Mouse (Mus musculus): ENCODE measurements at regions not wholly inside any gene's neighbourhood (a gene's known extent, or its start where the extent isn't known, plus 50 kb on each side); places are given as distances from the start of the nearest gene placed in this dataset.

DNA sequence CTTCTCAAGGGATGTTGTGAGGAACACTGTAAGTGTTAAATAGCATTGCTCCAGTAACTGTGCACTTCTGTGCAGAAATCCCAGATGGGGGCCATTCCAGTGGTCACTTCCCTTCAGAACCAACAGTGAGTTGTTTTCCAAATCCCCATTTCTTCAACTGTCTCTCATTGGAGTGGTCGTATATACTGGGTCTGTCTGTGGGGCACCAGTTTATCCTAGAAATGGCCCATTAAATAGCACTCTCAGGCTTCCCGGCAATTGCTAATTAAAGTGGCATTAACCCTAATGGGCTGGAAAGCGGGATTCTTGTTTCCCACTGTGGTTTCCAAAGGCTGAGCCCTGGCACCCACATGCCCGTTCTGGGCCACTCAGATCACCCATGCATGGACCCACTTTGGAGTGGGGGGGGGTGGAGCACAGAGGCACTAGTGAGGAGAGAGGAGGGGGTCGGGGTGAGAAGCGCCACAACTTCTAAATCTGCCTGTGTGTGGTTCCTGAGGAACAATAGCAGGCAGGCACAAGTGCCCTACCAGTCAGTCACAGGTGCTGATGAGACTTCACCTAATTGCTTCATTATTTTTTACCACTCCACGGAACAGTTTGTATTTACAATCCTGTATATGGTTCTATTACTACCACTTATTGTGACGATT, 78.1 kb downstream of the Fam204a start:
- DNase-seq (ENCODE audit: low spot score in 2 of 2), result no peak

DNA sequence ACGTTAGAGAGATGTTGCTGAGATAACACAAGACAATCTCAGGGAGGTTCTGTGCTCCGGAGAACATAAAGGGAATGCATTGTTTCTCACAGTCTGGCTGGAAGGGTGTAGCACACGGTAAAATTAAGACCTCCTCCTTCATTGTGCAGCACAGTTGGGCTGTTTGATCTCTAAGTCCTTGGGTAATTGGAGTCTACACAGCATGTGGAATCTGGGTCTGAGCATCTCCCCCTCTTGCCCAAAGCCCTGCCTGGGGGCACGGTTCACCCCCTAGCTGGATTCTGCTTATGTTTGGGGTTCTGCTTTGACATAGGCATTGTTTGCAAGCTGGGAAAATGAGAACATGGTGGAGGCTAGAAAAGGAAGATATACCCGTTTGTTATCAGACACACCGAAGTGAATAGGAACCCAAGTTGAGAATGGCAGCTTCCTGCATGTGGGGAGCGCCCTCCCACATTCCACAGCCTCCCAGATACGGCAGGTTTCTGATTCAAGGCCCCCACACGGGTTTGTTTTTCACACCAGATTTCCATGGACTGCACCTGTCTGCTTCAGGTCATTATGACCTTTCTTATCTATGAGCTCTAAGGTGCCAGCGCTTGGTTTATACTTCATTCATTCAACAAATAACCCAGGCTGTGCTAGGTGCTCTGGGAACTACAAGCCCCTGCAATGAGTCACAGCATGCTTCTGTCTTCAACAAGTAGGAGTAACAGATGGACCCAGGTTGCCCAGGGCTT, 79.9 kb downstream of the Fam204a start:
- DNase-seq (ENCODE audit: low spot score in 2 of 2), result no peak

DNA sequence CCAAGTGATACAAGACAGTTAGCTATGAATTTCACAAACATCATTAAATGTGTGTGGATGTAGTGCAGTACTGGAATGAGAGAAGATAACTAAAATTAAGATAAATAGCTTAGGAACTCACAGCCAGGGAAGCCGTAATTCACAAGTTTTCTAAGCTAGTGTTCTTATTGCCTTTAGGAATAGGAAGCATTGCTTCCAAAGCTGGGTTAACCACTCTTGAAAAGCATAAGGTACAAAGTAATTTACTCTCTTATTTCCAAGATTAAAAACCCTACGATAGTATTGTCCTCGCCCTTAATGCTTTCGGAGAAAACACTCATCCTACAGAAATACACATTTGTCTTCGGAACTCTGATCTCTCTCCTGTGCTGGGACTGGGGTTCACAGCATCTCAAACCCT, 81.3 kb downstream of the Fam204a start:
- no peak for DNase-seq (ENCODE audit: low spot score in 2 of 2)

DNA sequence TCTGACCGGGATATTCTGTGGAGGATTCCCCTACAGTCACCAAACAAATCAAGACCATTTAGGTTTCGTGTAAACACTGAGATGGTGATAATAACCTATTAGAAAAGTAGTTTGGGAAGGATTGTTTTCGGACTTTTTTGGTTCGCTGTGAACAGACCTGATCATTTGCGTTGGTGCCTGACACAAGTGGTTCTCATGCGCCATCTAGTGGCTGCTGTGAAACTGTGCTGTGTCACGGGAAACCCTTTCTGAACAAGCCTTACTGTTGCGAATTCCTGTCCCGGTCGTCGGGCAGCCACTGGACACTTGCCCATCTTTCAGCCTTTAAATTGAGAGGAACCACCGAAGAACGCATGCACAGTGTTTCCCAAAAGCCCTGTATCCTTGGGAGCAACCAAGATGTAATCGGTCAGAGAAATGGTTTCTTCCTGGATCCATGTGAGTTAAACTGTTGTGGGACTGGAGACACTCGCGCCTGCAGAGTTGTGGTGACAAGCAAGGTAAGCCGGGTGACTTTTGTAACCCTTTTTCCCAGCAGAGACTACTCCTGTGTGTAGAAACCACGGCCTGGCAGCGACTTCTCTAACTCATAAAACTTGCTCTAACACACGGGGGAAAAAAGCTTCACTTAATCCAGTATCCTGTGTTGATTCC, 82.0 kb downstream of the Fam204a start:
- peak; percentile 46 to 82 for DNase-seq (ENCODE audit: low spot score in 2 of 2)

DNA sequence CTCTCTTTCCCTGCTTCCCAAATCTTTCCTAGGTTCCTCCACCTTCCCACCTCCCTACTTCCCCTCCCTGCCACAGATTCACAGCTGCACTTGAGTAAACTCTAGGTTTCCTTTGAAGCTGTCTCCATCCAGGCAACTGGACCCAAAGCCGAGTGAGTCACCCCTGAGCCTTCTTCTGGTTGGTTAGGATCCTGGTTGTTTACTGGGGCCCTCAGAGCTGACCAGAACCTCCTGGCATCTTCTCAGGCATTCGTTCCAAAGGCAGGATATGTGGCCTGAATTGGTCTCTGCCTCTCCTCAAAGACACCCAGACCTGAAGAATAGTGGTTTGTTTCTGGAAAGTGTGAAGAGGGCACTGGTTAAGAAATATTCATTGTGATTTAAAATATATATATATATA, 87.6 kb downstream of the Fam204a start:
- DNase-seq (ENCODE audit: low spot score in 2 of 2), result no peak

DNA sequence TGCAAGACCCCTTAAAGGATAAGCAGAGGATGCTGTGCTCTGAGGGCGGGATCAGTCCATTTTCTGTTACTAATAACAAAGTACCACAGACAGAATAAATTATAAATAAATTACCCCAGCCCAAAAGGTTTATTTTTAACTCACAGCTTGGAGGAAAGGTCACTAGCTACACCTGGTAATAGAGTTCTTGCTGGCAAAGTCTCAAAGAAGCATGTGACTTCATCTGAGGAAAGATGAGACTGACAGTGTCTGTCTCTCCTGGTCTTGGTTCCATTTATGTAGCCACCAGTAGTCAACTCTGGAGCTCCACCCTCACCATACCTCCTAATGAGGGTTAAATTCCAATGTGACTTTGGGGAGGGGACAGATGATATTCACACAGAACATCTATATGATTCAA, 90.0 kb downstream of the Fam204a start:
- no peak for DNase-seq (ENCODE audit: low spot score in 2 of 2)

DNA sequence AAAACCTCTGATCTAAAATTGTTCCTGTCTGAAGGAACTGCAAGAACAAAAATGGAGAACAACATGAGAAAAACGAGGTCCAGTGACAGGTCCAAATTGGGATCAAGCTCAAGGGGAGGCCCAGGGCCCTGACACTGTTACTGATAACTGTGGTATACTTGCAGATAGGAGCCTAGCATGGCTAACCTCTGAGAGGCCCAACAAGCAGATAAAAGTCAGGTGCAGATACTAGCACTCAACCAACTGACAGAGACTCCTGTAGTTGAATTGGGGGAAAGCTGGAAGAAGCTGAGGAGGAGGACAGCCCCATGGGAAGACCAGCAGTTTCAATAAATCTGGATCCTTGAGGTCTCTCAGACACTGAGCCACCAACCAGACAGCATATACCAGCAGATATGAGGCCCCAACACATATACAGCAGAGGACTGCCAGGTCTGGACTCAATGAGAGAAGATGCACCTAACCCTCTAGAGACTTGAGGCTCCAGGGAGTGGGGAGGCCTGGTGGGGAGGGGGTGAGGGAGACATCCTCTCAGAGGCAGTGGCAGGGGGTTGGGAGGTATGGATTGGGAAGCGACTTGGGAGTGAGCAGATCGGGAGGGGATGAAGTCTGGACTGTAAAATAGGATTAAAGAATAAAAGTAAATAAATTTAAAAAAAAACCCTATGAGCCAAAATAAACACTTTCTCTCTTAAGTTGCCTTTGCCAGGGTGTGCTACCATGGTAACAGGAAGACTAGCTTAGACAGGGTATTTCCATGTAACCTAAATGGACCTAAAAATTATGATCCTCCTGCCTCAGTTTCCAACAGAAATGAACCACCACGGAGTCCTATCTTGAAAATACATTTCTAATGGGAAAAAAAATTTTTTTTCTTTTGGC, 91.8 kb downstream of the Fam204a start:
- no peak for DNase-seq (ENCODE audit: low spot score in 2 of 2)

DNA sequence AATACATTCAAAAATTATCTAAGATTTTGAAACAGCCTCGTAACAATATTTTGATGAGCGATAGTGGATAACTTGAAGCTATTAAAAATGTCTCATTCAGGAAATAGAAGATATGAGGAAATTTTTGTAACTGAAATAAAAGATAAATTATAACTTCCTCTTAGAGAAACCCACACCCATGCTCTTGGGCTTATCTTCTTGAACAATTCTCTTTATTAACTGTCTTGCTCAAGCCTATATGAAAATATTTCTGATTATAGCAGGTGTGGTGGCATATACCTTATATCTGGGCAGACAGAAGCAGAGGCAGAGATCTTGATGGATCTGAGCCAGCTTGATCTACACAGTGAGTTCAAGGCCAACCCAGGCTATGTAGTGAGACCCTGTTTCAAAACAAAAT, 96.9 kb downstream of the Fam204a start:
- no peak for DNase-seq (ENCODE audit: low spot score in 2 of 2)

DNA sequence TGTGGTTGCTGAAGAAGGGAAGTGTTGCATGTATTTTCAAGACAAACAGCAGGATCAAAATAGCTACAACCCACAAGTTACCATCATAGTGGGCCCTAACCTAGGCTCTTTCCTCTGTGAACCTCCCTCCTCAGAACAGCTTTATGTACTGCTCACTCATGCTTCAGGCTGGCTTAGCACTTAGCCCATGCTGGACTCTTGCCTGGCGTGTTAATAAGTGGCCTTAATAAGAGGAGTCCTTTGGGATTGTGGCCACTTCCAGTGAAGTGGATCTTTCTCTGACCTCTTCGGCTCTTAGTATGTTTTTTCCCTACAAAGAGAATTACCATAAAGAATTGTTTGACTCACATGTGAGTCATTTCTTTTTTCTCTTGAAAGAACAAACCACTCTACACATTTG, 101.9 kb downstream of the Fam204a start:
- no peak for DNase-seq (ENCODE audit: low spot score in 2 of 2)

DNA sequence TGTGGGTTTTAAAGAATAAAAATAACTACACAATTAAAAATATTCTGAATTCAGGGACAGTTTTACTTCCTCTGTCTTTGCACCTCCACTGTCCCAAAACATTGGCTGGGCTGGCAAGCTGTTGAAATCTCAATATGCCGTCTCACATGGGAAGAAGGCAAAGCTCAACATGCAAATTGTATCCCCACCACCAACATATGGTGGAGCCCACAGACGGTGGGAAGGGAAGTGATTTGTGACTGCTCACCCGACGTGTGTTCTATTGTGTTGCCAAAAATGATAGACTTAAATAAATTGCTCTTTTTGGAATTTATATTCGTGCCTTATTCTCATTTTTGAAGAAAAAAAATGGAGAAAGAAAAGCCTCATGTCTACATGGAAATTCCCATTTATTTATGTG, 105.6 kb downstream of the Fam204a start:
- DNase-seq (ENCODE audit: low spot score in 2 of 2), result no peak

DNA sequence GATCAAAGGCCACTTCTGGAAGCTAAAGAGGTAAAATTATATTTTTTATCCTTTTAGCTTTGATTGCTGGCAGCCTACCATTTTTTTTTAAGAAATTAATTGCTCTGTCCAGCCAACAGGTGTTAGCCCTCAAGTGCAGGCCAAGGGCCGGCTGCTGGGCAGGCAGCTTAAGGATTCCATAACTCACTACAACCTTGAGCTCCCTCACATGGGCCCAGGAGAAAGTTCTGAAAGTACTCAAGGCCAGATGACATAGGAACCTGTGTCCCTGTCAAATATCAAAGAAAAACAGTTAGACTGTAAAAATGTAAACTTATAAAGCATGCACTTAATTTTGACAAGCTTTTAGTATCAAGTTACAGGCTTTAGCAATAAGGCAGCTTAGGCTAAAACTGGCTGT, 107.5 kb downstream of the Fam204a start:
- no peak for DNase-seq (ENCODE audit: low spot score in 2 of 2)

DNA sequence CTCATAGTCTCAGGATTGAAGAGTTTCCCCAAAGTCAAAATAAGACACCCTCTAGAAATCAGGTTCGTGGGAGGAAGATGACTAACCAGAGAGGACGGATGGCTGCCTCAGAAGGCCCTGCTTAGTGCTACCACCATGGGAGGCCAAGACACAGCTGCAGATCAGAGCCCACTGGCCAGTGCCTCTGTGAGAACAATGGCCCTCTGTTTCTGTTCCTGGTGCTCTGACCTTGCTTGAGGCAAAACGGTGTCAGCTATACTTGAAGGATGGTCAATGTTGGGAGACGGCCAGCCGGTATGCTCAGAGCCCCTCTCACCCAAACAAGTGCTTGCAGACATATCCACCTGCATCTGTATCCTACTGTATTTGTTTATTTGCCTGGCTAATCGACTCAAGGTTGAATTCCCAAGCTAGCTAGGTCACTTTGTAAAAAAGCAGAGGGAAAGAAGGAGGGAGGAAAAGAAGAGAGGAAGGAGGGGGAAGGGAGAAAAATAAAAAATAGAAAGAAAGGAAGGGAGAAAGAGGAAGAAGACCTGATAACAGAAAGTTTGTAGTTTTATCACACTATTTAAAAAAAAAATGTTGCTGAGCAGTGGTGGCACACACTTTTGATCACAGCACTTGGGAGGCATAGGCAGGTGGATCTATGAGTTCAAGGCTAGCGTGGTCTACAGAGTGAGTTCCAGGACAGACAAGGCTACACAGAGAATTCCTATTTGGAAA, 112.7 kb downstream of the Fam204a start:
- no peak for DNase-seq (ENCODE audit: low spot score in 2 of 2)

DNA sequence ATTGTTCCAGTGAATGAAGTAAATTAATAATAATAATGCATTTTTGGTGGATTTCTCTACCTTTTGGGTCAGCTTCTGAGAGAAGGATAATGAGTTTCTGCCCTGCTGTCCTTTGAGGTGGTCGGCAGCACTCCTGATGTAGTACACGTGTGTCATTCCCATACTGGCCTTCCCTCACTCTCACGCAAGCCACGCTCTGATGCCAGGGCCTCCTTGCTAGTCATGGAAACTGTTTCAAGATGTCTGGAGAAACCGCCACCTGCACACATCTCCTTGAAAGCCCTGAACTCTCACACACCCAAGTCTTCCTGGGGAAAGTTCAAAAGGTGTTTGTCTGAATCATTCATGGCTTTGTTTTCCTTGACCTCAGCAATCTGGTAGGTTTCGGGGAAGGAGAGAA, 116.2 kb downstream of the Fam204a start:
- no peak for DNase-seq (ENCODE audit: low spot score in 2 of 2)

DNA sequence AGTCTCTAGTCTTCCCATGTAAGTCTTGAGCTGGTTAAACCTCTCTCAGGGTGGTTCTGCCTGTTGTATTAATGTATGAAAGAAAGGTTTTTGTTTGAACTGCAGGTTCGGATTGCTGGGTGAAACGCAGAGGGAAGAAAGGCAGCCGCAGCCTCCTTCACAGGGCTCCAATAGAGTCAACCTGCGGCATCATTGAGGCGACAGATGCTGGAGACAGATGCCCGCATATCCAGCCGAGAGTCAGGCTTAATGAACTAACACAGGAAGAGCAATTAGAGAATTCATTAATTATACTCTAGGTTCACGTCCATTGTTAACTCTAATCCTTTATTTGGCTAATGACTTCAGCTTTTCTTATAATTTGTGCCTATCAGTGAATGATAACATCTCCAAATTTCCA, 117.0 kb downstream of the Fam204a start:
- DNase-seq (ENCODE audit: low spot score in 2 of 2), result no peak

DNA sequence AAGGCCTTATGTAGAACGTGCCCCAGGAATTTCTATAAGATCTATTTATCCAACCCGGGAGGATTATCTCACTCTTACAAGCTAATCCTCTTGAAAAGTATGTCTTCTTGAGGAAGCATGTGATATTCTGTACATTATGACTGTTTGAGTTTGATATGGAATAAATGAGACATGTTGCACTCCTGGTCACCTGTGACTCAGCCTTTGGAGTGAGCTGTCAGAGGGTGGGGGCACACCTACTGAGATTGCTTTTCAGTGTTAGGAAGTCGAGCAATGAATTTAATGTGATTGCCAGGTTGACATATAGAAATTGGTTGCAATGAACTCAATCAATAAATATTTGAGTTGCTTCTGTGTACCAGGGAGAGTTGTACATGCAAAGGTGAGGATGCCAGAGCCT, 128.6 kb downstream of the Fam204a start:
- no peak for DNase-seq (ENCODE audit: low spot score in 2 of 2)

DNA sequence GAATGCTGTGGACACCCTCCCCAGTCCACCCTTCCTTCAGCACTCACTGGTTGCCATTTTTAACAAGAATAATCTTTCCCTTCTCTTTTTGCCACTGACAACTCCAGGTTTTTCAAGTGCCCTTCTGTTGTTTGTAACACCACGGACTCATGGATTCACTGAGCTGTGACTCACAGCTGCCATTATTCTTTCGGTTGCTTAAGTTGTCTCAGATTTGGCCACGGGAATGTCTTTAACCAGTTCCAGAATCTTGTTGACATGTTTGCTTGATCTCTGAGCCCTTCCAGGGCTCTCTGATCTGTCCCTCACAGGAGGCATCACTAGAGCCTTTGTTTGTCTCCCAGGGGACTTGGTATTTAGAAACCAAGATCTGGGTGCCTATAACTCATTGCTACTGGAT, 131.5 kb upstream of the Rab11fip2 start:
- DNase-seq (ENCODE audit: low spot score in 2 of 2), result no peak

DNA sequence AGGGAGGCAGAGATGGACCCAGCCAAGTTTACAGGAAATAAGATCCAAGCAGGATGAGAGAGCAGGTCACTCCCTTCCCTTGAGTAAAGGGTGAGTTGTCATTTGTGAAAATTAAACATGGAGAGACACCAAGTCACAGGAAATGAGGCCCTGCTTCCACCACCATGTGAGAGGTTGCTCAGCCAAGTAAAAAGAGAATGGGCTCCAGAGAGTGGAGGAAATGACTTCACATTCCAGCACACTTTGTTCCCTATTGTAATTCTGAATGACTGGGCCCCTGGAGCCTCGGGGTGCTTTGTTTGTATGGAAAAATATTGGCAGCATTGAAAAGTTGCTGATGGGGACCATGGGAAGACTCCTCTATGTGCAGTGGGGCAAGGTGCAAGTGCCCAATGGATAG, 129.9 kb upstream of the Rab11fip2 start:
- DNase-seq (ENCODE audit: low spot score in 2 of 2), result no peak

DNA sequence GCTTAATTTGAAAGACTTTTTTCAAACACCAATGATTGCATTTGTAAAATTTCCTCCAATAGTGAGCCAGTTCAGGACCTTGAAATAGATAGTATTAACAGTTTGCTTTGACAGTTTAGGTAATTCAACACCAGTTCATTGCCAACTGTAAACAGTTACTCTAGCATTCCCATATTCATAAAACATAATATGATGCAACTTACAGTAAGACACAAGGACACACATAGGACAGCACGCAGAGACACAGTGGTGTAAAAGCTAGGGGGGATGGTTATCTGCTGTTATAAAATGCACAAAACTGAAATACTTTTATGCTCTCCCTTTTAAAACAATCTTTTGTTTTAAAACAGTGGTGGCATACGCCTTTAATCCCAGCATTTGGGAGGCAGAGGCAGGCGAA, 122.7 kb upstream of the Rab11fip2 start:
- no peak for DNase-seq (ENCODE audit: low spot score in 2 of 2)

DNA sequence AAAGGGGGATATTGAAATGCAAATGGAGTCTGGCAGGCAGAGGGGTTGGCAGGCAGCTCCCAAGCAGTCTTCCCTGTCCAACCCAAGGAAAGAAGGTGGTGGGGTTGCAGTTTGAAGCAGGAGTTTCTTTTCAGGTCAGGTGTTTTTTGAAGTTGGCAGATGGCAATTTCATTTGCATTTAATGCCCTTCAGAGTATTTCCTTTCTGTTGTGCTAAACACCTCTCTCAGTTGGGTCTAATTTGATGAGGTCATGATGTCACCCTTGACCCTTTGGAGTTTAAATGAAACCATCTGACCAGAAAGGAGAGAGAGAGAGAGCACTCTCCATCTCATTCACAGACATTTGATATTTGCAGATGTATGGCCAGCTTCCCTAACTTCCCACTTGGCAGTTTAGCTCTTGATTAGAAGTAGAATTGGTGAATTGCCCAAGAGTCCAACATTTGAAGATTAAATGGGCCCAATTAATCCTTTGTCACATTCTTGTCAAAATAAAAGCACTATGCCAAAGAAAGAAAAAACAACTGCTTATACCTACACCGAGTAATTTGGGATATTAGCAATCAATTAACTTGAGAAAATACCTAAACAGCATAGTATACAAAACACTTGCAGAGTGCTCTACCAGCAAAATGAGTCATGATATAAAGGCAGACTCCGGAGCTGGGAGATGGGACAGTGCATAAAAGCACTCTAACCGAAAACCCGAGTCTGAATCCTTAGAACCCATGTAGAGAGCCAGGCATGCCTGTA, 111.8 kb upstream of the Rab11fip2 start:
- DNase-seq (ENCODE audit: low spot score in 2 of 2), result no peak

DNA sequence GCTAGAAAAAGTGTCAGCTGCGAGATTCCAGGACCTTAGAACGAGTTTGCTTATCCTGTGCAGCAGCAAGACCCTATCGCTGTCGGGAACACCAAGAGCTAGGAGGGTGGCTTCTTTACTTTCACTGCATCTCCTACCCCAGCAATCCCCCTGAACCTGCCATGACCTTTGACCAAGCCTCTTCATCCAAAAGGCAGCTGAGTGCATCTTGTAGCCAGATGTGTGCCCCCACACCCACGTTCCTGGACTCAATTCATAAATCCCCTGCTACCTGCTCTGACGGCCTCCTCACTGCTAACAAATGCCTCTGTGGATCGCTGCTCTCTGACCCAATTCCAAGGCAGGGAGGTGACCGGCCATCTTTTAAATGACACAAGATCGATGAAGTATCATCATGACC, 107.7 kb upstream of the Rab11fip2 start:
- DNase-seq (ENCODE audit: low spot score in 2 of 2), result no peak

All from gastrocnemius, postnatal 4 days (tissue).